ENCODE assay signal across 17 mouse cellular contexts in genomic region chr12:105432807-105433206, GRCm38 (mm10).
"Had no signal": no experiment of that assay in that cellular context is flagged by ENCODE, and none has a peak within 500 bp of the region (broad histone marks: within the 10 kb centered on the region; RNA-seq: fewer than 3 reads in every experiment).

No protein-coding gene starts in this region.

- H3K27ac ChIP-seq: hindbrain, postnatal 0 days; layer of hippocampus, adult 2 months; limb, embryonic 10.5 days; limb, embryonic 13.5 days; liver, embryonic 12.5 days; liver, embryonic 15.5 days; lung, embryonic 15.5 days had no signal

- ATAC-seq: hindbrain, postnatal 0 days; inflammation-experienced regulatory T-cells, adult 6 months; intestine, embryonic 16.5 days; liver, embryonic 12.5 days had no signal

- H3K36me3 ChIP-seq: limb, embryonic 10.5 days; limb, embryonic 13.5 days; liver, embryonic 12.5 days; liver, embryonic 15.5 days; lung, embryonic 15.5 days had no signal

- H3K9me3 ChIP-seq: limb, embryonic 10.5 days; limb, embryonic 13.5 days; liver, embryonic 12.5 days; liver, embryonic 15.5 days; lung, embryonic 15.5 days had no signal

- H3K9ac ChIP-seq: limb, embryonic 13.5 days; liver, embryonic 12.5 days; liver, embryonic 15.5 days; lung, embryonic 15.5 days had no signal

- H3K4me2 ChIP-seq: limb, embryonic 13.5 days; liver, embryonic 12.5 days; liver, embryonic 15.5 days; lung, embryonic 15.5 days; midbrain, embryonic 11.5 days had no signal

- DNase-seq: kidney, adult 8-10 months; kidney, postnatal 4 days; layer of hippocampus, adult 9-11 months; lung, postnatal 4 days; midbrain, embryonic 14.5 days; thymus, adult 18-20 months; thymus, postnatal 36 days had no signal

- H3K4me1 ChIP-seq: limb, embryonic 10.5 days; limb, embryonic 13.5 days; liver, embryonic 12.5 days; liver, embryonic 15.5 days; lung, embryonic 15.5 days had no signal

- H3K27me3 ChIP-seq: limb, embryonic 13.5 days; liver, embryonic 12.5 days; liver, embryonic 15.5 days; lung, embryonic 15.5 days had no signal

- H3K4me3 ChIP-seq: layer of hippocampus, adult 2 months; limb, embryonic 10.5 days; limb, embryonic 13.5 days; liver, embryonic 12.5 days; liver, embryonic 15.5 days; lung, embryonic 15.5 days had no signal
